Mouse (Mus musculus): Measurements from ENCODE around the gene Csrnp1. TPM values are rescaled to one million over a fixed set of nuclear protein-coding genes. Genes with fewer than 3 reads are reported as not detected.

Gene Csrnp1
- polyA plus RNA-seq, 1 experiment from 2014 or later: 4.6 TPM

GRCm38 (mm10) chr9:119999636-120000035 lies 15.2 kb upstream of the Csrnp1 start:
- H3K4me3 ChIP-seq: no peak overlapping the region
- 81% methylated on average over 6 of the region's 6 CpGs for WGBS
- no peaks in the 10 kb centered on the region for H3K9me3 ChIP-seq
- H3K36me3 ChIP-seq: no peaks in the 10 kb centered on the region
- H3K27me3 ChIP-seq (ENCODE audit: insufficient read depth, poor library complexity, severe bottlenecking): peaks cover 18% of the 10 kb centered on the region; the same call in 1 of the 2 replicates
- DNase-seq (ENCODE audit: low spot score): no peak
- H3K4me1 ChIP-seq (replicated peaks): peaks cover 19% of the 10 kb centered on the region
- no peak overlapping the region for H3K27ac ChIP-seq

GRCm38 (mm10) chr9:119998776-119999175 lies 14.3 kb upstream of the Csrnp1 start:
- Histone ChIP-seq H3K9me3 (no peaks in the 10 kb centered on the region), H3K4me3 (no peak overlapping the region), H3K36me3 (no peaks in the 10 kb centered on the region), H3K4me1 (replicated peaks) (peaks cover 14% of the 10 kb centered on the region), H3K27ac (no peak overlapping the region), H3K27me3 (ENCODE audit: insufficient read depth, poor library complexity, severe bottlenecking) (peaks cover 18% of the 10 kb centered on the region; the same call in 1 of the 2 replicates)
- DNase-seq (ENCODE audit: low spot score): no peak
- WGBS: 70% methylated on average over 1 of the region's 1 CpGs

GRCm38 (mm10) chr9:119996080-119996479 lies 11.6 kb upstream of the Csrnp1 start:
- no peak overlapping the region for H3K4me3 ChIP-seq
- no peaks in the 10 kb centered on the region for H3K36me3 ChIP-seq
- H3K27ac ChIP-seq: no peak overlapping the region
- peaks cover 15% of the 10 kb centered on the region for H3K27me3 ChIP-seq (ENCODE audit: insufficient read depth, poor library complexity, severe bottlenecking)
- no peak for DNase-seq (ENCODE audit: low spot score)
- no peaks in the 10 kb centered on the region for H3K4me1 ChIP-seq (replicated peaks)
- 83% methylated on average over 4 of the region's 4 CpGs for WGBS
- no peaks in the 10 kb centered on the region for H3K9me3 ChIP-seq

GRCm38 (mm10) chr9:119994207-119994606 lies 9.7 kb upstream of the Csrnp1 start:
- H3K9me3 ChIP-seq: no peaks in the 10 kb centered on the region
- WGBS: 80% methylated on average over 7 of the region's 7 CpGs
- H3K27ac ChIP-seq: no peak overlapping the region
- H3K4me3 ChIP-seq: no peak overlapping the region
- no peak for DNase-seq (ENCODE audit: low spot score)
- H3K36me3 ChIP-seq: no peaks in the 10 kb centered on the region
- peaks cover 6% of the 10 kb centered on the region; the same call in 1 of the 2 replicates for H3K27me3 ChIP-seq (ENCODE audit: insufficient read depth, poor library complexity, severe bottlenecking)
- no peaks in the 10 kb centered on the region for H3K4me1 ChIP-seq (replicated peaks)

GRCm38 (mm10) chr9:119993092-119993844 lies 8.8 kb upstream of the Csrnp1 start:
- H3K9me3 ChIP-seq: no peaks in the 10 kb centered on the region
- peaks cover 6% of the 10 kb centered on the region; the same call in 1 of the 2 replicates for H3K27me3 ChIP-seq (ENCODE audit: insufficient read depth, poor library complexity, severe bottlenecking)
- no peak for DNase-seq (ENCODE audit: low spot score)
- no peak overlapping the region for H3K4me3 ChIP-seq
- WGBS: 79% methylated on average over 10 of the region's 10 CpGs
- no peak overlapping the region for H3K27ac ChIP-seq
- H3K36me3 ChIP-seq: no peaks in the 10 kb centered on the region
- no peaks in the 10 kb centered on the region for H3K4me1 ChIP-seq (replicated peaks)

- no peak for DNase-seq (ENCODE audit: low spot score)
- no peak overlapping the region for H3K27ac ChIP-seq
- no peak overlapping the region for H3K4me3 ChIP-seq
- no peaks in the 10 kb centered on the region for H3K36me3 ChIP-seq
- H3K4me1 ChIP-seq (replicated peaks): no peaks in the 10 kb centered on the region
- no peaks in the 10 kb centered on the region for H3K9me3 ChIP-seq
- peaks cover 11% of the 10 kb centered on the region; the same call in 1 of the 2 replicates for H3K27me3 ChIP-seq (ENCODE audit: insufficient read depth, poor library complexity, severe bottlenecking)
- 12% methylated on average over 5 of the region's 5 CpGs for WGBS
These were observed 6.9 kb upstream of the Csrnp1 start for GRCm38 (mm10) chr9:119991310-119991709.

- WGBS: 47% methylated on average over 7 of the region's 7 CpGs
These were observed 3.8 kb upstream of the Csrnp1 start for GRCm38 (mm10) chr9:119988304-119988703.

GRCm38 (mm10) chr9:119985881-119986574 lies 1.6 kb upstream of the Csrnp1 start:
- no peak for DNase-seq (ENCODE audit: low spot score)
- H3K27me3 ChIP-seq (ENCODE audit: insufficient read depth, poor library complexity, severe bottlenecking): peaks cover 27% of the 10 kb centered on the region
- H3K4me3 ChIP-seq: no peak overlapping the region
- no peaks in the 10 kb centered on the region for H3K36me3 ChIP-seq
- H3K27ac ChIP-seq: no peak overlapping the region
- no peaks in the 10 kb centered on the region for H3K9me3 ChIP-seq
- 77% methylated on average over 10 of the region's 10 CpGs for WGBS
- peaks cover 41% of the 10 kb centered on the region for H3K4me1 ChIP-seq (replicated peaks)

More at GRCm38 (mm10) chr9:119988304-119988703, 3.8 kb upstream of the Csrnp1 start:
- peaks cover 18% of the 10 kb centered on the region for H3K4me1 ChIP-seq (replicated peaks)
- no peak for DNase-seq (ENCODE audit: low spot score)
- no peaks in the 10 kb centered on the region for H3K9me3 ChIP-seq
- no peak overlapping the region for H3K27ac ChIP-seq
- H3K27me3 ChIP-seq (ENCODE audit: insufficient read depth, poor library complexity, severe bottlenecking): peaks cover 21% of the 10 kb centered on the region
- no peak overlapping the region for H3K4me3 ChIP-seq
- H3K36me3 ChIP-seq: no peaks in the 10 kb centered on the region

GRCm38 (mm10) chr9:119983585-119984535 lies 598 bp downstream of the Csrnp1 start:
- DNase-seq (ENCODE audit: low spot score): peak; percentile 79
- H3K27ac ChIP-seq: peak overlapping the region; percentile 86
- H3K27me3 ChIP-seq (ENCODE audit: insufficient read depth, poor library complexity, severe bottlenecking): peaks cover 27% of the 10 kb centered on the region
- under 1% methylated on average over 79 of the region's 79 CpGs for WGBS
- no peaks in the 10 kb centered on the region for H3K9me3 ChIP-seq
- H3K4me3 ChIP-seq: peak overlapping the region; percentile 69
- H3K36me3 ChIP-seq: no peaks in the 10 kb centered on the region
- H3K4me1 ChIP-seq (replicated peaks): peaks cover 63% of the 10 kb centered on the region

- 0% methylated on average over 48 of the region's 48 CpGs for WGBS
- H3K9me3 ChIP-seq: no peaks in the 10 kb centered on the region
- H3K4me1 ChIP-seq (replicated peaks): peaks cover 71% of the 10 kb centered on the region
- H3K27me3 ChIP-seq (ENCODE audit: insufficient read depth, poor library complexity, severe bottlenecking): peaks cover 27% of the 10 kb centered on the region
- H3K4me3 ChIP-seq: peak overlapping the region; percentile 69
- peak; percentile 23 for DNase-seq (ENCODE audit: low spot score)
- H3K27ac ChIP-seq: peak overlapping the region; percentile 86
- no peaks in the 10 kb centered on the region for H3K36me3 ChIP-seq
These were observed 1.4 kb downstream of the Csrnp1 start for GRCm38 (mm10) chr9:119982956-119983551.

GRCm38 (mm10) chr9:119982241-119982811 lies 2.1 kb downstream of the Csrnp1 start:
- WGBS: 1% methylated on average over 11 of the region's 11 CpGs
- peak overlapping the region; percentile 90 for H3K27ac ChIP-seq
- peaks cover 26% of the 10 kb centered on the region for H3K27me3 ChIP-seq (ENCODE audit: insufficient read depth, poor library complexity, severe bottlenecking)
- peaks cover 78% of the 10 kb centered on the region for H3K4me1 ChIP-seq (replicated peaks)
- peak; percentile 60 for DNase-seq (ENCODE audit: low spot score)
- H3K4me3 ChIP-seq: peak overlapping the region; percentile 69
- no peaks in the 10 kb centered on the region for H3K36me3 ChIP-seq
- no peaks in the 10 kb centered on the region for H3K9me3 ChIP-seq
